Mouse (Mus musculus): ENCODE data around the gene Slc35f1. TPM values are rescaled to one million over a fixed set of nuclear protein-coding genes. Genes with fewer than 3 reads are reported as not detected.

Slc35f1 gene
- total RNA-seq, 2 experiments from 2014 or later: 0.31 to 0.50 TPM

- no peak for DNase-seq
- no peak overlapping the region for H3K4me3 ChIP-seq
- no peak for TF ChIP-seq CTCF (IDR thresholded peaks at IDR 0.05)
- intact Hi-C loops (cut with DNase I): no loop called here
- no peak overlapping the region for H3K27ac ChIP-seq
Measured at GRCm38 (mm10) chr10:52996886-52997285, 306.6 kb downstream of the Slc35f1 start.

GRCm38 (mm10) chr10:53001136-53001535, 310.8 kb downstream of the Slc35f1 start:
- DNase-seq: no peak
- Histone ChIP-seq H3K27ac (no peak overlapping the region), H3K4me3 (no peak overlapping the region)
- intact Hi-C loops (cut with DNase I): no loop called here
- TF ChIP-seq CTCF (IDR thresholded peaks at IDR 0.05): no peak

- TF ChIP-seq CTCF (IDR thresholded peaks at IDR 0.05): no peak
- no peak for DNase-seq
- Histone ChIP-seq H3K27ac (no peak overlapping the region), H3K4me3 (no peak overlapping the region)
- intact Hi-C loops (cut with DNase I): no loop called here
Measured at GRCm38 (mm10) chr10:53006229-53007190, 316.2 kb downstream of the Slc35f1 start.

- no peak for TF ChIP-seq CTCF (IDR thresholded peaks at IDR 0.05)
- Histone ChIP-seq H3K4me3 (no peak overlapping the region), H3K27ac (no peak overlapping the region)
- DNase-seq: peak; percentile 18
- intact Hi-C loops (cut with DNase I): no loop called here
Measured at GRCm38 (mm10) chr10:53013878-53014277, 323.5 kb downstream of the Slc35f1 start.

GRCm38 (mm10) chr10:53028454-53028853, 338.1 kb downstream of the Slc35f1 start:
- no peak overlapping the region for H3K4me3 ChIP-seq
- DNase-seq: no peak
- intact Hi-C loops (cut with DNase I): no loop called here
- no peak for TF ChIP-seq CTCF (IDR thresholded peaks at IDR 0.05)
- no peak overlapping the region for H3K27ac ChIP-seq

- intact Hi-C loops (cut with DNase I): no loop called here
- DNase-seq: no peak
- no peak overlapping the region for H3K27ac ChIP-seq
- TF ChIP-seq CTCF (IDR thresholded peaks at IDR 0.05): peak; percentile 4; the same call in 1 of the 2 replicates
- H3K4me3 ChIP-seq: no peak overlapping the region
Measured at GRCm38 (mm10) chr10:53035202-53035601, 344.9 kb downstream of the Slc35f1 start.

GRCm38 (mm10) chr10:53045931-53046330, 355.6 kb downstream of the Slc35f1 start:
- TF ChIP-seq CTCF (IDR thresholded peaks at IDR 0.05): no peak
- H3K27ac ChIP-seq: no peak overlapping the region
- intact Hi-C loops (cut with DNase I): no loop called here
- no peak overlapping the region for H3K4me3 ChIP-seq
- DNase-seq: no peak

GRCm38 (mm10) chr10:53052521-53052920, 362.2 kb downstream of the Slc35f1 start:
- no peak for DNase-seq
- Histone ChIP-seq H3K27ac (no peak overlapping the region), H3K4me3 (no peak overlapping the region)
- intact Hi-C loops (cut with DNase I): no loop called here
- no peak for TF ChIP-seq CTCF (IDR thresholded peaks at IDR 0.05)

- no peak overlapping the region for H3K27ac ChIP-seq
- H3K4me3 ChIP-seq: no peak overlapping the region
- DNase-seq: no peak
- intact Hi-C loops (cut with DNase I): no loop called here
- no peak for TF ChIP-seq CTCF (IDR thresholded peaks at IDR 0.05)
Measured at GRCm38 (mm10) chr10:53060745-53061144, 370.4 kb downstream of the Slc35f1 start.

GRCm38 (mm10) chr10:53062741-53063140, 372.4 kb downstream of the Slc35f1 start:
- Histone ChIP-seq H3K4me3 (no peak overlapping the region), H3K27ac (no peak overlapping the region)
- DNase-seq: no peak
- intact Hi-C loops (cut with DNase I): no loop called here
- no peak for TF ChIP-seq CTCF (IDR thresholded peaks at IDR 0.05)

GRCm38 (mm10) chr10:53087811-53088210, 397.5 kb downstream of the Slc35f1 start:
- intact Hi-C loops (cut with DNase I): no loop called here
- peak; percentile 60 for TF ChIP-seq CTCF (IDR thresholded peaks at IDR 0.05)
- DNase-seq: no peak
- no peak overlapping the region for H3K4me3 ChIP-seq
- no peak overlapping the region for H3K27ac ChIP-seq

GRCm38 (mm10) chr10:53091525-53091924, 401.2 kb downstream of the Slc35f1 start:
- intact Hi-C loops (cut with DNase I): no loop called here
- no peak for DNase-seq
- no peak overlapping the region for H3K4me3 ChIP-seq
- no peak for TF ChIP-seq CTCF (IDR thresholded peaks at IDR 0.05)
- H3K27ac ChIP-seq: no peak overlapping the region

- no peak for DNase-seq
- intact Hi-C loops (cut with DNase I): no loop called here
- TF ChIP-seq CTCF (IDR thresholded peaks at IDR 0.05): no peak
- Histone ChIP-seq H3K27ac (no peak overlapping the region), H3K4me3 (no peak overlapping the region)
Measured at GRCm38 (mm10) chr10:53096446-53096845, 406.1 kb downstream of the Slc35f1 start.

GRCm38 (mm10) chr10:53100881-53101280, 410.5 kb downstream of the Slc35f1 start:
- TF ChIP-seq CTCF (IDR thresholded peaks at IDR 0.05): no peak
- H3K27ac ChIP-seq: peak overlapping the region; percentile 59
- no peak overlapping the region for H3K4me3 ChIP-seq
- no peak for DNase-seq
- intact Hi-C loops (cut with DNase I): no loop called here
